Mouse (Mus musculus) T-helper 17 cell (primary cell): ENCODE results near the gene Zmynd12.

Experiments used
- in situ Hi-C, 2 experiments: fragments of 300-600 bp; cut with MboI, MseI; formaldehyde crosslinking; loops; 1 replicate in 1 of 2; 2 replicates in 1 of 2; pipeline ENCODE4 v1.15.1; 2025; ENCODE audit warnings: high pct_unique_total_duplicates in 2 of 2

The Zmynd12 gene

DNA sequence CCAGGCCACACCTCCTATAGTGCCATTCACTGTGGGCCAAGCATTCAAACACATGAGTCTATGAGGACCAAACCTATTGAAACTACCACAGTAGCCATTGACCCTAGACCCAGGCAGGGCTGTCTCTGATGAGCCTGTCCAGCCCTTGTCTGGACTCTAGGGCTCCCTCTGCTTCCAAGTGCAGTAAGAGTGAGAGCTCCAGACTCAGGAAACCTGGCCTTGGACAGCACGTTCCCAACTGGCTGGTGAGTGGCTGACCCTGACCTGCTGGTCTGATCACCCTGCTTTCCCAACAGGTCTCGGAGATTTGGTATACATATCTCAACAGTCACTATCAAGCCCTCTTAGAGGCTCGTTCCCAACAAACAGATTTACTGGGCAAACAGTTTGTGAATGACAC lies 25.2 kb downstream of the Zmynd12 start:
- in situ Hi-C loops, result no loop called here

DNA sequence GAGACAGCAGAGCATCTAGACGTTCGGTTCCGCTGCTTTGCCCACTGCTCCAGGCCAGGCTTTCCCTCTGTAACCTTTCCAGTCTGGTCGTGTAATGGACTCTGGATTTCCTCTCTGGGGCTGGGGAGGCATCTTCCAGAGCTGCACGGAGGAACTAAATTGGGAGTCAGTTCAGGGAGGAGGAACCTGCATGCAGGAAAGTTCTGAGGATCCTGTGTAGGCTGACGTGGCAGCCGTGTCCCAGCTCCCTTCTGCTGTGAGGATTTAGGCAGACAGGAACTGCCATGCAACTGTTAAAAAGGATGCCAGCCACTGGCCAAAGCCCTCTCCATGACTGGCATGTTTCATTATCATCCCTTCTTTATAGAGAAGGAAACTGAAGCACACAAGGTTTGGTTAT lies 27.8 kb downstream of the Zmynd12 start:
- in situ Hi-C loops, result no loop called here

DNA sequence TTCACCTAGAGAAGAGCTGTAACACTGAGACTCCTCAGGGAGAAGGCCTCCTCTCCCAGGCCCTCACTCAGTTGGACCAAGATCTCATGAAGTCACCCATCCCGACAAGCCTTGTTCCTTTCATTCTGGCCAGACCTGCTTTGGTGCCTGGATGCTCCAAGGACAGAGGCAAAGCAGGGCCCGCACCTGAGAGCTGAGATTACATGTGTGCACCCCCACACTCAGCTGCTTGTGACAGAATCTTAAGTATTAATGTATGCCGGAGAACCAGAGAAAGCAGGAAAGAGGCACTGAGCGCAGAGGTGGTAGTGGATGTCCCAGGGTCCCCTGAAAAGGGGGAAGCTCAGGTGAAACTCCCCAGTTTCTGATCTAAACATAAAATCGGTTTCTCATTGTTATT lies 30.5 kb downstream of the Zmynd12 start:
- in situ Hi-C loops, result no loop called here

DNA sequence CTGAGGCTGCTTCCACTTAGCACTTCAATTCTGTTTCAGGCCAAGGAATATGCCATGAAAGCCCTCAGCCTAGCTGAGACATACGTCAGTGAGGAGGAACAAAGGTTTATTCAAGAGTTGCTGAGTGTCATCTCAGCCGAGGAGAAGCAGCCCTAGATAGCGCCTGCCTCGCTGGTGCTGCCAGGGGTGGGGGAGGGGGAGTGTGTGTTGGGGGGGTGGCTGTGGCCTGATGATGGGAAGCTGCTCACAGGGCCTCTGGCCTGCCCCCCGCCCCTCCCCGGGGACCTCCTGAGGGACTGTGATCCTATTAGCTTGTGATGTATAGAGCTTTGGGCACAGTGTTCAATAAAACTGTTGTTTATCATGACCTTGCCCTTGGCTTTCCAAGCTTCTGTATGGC lies 30.9 kb downstream of the Zmynd12 start:
- in situ Hi-C loops, result no loop called here

DNA sequence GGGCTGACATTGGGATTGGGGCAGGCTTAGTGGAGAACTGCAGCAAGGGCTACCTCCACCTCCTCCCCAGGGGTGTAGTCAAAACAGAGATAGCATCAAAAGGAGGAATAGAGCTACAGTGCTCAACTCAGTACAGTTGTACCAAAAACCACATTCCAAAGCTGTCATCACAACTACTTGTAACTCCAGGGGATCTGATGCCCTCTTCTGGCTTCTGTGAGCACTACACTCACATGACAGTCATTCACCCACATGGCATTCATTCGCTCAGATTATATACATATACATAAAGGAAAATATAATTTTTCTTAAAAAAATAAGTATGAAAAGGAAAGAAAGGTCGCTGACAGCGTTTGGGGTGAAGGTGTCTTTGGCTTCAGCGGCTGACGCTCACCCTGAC lies 37.7 kb downstream of the Zmynd12 start:
- in situ Hi-C loops, result no loop called here

DNA sequence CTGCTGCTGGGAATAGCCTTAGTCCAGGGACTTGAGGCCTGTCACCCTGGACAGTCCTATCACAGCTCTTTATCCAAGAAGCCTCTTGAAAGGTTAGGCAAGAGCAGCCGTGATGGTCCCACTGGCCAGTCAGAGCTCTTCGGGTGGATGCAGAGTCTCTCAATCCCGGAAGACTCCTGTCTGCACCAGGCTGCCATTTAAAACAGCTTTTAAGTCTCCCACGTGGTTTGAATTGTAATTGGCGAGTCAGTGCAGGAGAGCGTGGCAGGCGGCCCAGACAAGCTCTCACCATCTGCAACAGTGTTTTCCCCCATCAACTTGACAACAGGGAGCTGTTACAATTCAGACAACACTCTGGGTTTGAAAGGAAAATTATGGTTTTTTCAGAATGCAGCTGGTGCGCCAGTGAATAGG lies 38.1 kb downstream of the Zmynd12 start:
- in situ Hi-C loops, result no loop called here

DNA sequence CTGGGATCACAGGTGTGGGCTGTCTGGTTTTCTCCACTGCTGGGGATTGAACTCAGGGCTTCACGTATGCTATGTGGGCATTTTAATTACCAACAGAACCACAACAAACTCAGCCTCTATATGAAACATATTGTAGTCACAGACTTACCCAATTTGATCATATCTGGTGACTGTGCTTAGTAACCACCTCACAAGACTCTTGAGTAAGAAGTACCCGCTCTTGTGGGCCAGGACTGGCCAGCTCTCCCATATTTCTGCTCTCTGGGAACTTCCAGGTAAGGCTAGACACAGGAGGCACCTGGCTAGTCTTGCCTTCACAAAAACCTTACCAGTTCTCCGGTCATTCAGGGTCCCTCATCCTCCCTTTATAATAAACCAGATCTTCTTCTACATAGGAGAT lies 39.8 kb downstream of the Zmynd12 start:
- in situ Hi-C loops, result no loop called here

DNA sequence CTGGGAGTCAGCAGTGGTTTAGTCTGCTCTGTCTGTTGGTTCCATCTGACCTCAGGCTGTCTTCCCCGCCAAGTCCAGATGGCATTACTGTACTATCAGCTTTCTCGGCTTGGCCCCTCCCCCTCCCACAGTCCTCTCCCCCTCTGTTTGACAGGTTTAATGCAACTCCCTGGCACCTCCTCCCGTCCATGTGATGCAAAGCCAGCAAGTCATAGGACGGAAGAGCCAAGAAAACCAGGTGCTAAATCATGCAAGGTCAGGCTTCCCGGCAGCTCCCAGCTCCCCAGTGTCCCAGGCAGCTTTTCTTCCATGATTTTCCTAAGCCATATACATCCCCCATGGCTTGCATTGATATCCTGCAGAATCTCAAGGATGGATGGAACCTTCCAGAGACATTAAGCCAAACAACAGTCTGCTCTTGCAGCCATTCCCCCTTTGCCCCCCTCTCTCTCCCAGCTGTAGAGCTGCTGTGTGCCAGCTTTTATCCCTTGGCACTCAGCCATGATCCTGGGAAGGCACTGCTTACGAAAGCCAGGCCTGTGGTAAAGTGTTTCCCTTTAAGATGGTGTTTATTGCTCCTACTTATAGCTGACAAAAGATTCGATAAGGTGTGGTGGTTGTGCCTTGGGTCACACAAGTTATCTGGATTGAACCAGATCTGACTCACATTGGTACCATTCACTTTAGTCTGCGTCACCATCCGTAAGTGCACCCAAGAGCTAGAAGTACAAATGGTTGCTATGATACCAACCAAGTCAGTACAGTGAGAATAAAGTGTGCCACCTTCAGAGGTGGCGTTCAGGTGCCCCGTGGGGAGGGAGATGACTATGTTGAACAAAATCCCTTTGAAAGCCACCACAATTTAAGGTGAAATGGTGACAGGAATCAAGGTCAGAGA lies 40.5 kb downstream of the Zmynd12 start:
- in situ Hi-C loops, result no loop called here

DNA sequence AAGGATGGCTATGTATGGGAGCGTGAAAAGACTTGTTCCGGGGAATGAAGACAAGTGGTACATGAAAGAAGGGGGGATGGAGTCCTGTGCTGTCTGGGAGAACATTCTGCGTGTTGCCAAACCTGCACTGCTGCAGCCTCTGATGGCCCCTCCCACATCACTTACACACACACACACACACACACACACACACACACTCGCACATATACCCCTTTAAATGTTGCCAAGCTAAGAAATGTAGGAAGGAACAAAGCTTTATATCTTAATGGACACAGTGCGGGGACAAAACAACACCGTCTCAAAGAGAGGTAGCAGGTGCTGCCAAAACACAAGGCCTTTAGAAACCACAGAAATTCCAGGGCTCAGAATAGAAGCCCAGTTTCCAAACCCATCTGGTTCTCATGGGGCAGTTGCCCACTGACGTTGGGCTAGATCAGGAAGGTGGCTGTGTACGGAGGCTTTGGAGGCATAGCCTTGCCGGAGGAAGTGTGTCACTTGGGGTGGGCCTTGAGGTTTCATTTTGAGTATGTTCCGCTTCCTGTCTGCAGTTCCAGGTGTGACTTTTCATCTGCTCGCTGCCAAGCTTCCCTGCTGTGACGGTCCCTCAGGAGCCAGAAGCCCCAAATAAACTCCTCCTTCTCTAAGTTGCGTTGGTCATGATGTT lies 41.3 kb downstream of the Zmynd12 start:
- in situ Hi-C loops, result no loop called here

DNA sequence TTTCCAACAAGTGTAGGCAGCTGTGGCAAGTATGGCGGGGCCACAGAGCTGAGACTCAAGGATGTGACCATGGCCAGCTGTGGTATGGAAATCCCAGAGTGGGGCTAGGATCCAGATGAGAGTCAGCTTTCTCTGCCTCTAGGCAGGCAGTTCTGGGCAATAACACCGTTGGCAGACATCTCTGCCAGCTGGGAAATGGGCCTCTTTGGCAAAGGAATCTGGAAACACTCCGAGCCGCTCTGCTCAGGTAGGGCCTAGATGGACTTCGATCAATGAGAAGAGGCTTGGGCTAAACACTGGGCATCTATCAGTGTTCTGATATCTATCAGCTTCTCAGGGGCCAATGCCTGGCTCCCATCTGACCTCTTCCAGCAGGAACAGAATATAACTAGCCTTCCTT lies 43.2 kb downstream of the Zmynd12 start:
- in situ Hi-C loops, result no loop called here

DNA sequence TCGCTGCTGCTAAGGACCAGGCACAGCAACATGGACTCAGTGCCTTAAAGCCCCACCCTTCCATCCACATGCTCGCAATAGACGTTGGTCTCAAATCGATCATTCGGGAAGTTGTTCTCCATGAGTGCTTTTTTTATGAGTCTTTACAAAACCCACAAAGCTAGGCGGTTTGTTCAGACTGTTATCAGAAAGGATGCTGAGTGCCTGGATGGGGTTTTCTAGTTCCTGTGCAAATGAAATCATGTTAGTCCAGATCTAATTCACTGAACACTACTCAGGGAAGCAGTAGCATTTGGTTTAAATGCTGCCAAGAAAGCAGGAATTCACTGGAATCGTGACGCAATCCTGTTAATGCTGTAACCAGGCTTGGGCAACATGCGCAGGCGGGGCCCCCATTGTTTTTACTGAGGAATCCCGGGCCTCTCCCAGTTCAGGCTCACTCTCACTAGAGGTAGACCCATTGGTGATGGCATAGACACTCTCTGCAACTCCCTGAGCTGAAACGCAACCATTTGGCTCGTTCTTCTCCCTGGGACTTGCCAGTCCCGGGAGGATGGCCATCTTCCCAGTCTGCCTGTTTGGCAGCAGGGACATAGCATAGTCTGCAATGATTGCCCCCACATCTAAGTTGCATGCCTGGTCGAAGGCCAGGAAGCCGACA lies 45.2 kb downstream of the Zmynd12 start:
- in situ Hi-C loops, result no loop called here

DNA sequence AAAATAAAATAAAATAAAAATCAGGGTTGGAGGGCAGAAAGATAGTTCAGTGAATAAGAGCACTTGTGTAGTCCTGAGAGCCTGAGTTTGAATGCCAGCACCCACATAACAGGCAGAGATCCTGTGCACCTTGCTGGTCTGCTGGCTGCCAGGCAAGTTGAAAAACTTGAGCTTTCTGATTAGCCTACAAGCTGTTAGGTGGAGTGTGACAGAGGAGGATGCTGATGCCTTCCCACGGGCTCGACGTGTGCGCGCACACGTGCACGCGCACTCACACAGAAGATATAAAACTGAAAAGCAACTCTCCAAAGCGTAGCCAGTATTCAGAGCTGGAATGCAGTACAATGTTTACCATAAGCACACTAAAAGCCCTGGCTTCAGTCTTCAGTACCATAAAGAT lies 49.9 kb downstream of the Zmynd12 start:
- in situ Hi-C loops, result loop anchor here in 1 of 2 experiments (5.0 kb wide), 1 partner anchor 745 kb away; no protein-coding TSS in a partner anchor

DNA sequence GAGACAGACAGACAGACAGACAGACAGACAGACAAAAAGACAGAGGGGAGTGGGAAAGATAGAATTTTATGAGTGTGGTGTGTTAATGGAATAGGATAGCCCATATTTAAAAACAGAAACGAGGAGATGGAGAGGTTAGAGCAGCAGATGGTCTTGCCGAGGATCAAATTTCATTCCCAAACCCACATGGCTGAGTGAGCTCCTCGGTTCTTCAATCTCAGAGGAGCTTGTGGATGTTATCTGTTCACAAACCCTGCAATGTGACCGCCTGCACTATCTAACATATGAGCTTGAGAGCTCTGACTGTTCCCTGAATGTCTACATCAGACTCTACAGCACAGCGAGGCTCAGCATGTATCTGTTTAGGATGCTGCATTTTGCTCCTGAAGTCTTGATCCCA lies 50.5 kb downstream of the Zmynd12 start:
- in situ Hi-C loops, result loop anchor here in 1 of 2 experiments (5.0 kb wide), 1 partner anchor 746 kb away; no protein-coding TSS in a partner anchor

DNA sequence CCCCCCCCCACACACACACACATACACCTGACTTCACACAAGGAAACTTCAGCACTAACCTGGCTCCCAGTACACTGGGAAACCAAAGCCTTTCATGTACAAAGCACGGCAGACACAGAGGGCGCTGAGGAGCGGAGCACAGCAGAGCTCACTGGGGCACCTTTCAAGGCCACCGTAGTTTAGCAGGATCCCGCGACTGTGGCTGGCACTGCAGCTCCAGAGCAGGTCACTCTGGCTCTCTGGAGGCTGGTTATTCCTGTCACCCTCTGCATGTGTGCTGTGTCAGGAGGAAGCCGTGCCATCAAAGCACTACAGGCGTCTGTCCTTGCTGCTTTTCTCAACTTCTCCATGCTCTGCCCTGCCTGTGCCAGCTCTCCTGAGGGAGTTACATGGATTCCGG lies 60.4 kb downstream of the Zmynd12 start:
- in situ Hi-C loops, result no loop called here

DNA sequence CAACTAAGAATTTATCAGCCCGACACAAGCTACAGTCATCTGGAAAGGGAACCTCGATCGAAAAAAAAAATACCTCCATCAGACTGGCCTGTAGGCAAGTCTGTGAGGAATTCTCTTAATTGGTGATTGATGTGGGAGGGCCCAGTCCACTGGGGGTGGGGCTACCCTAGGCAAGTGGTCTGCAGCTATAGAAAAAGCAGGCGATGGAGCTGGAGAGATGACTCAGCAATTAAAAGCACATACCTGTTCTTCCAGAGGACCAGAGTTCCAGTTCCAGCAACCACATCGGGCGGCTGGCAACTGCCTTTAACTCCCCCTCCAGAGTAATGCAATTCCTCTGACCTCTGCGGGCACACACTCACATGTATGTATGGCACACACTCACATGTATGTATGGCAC lies 62.3 kb downstream of the Zmynd12 start:
- in situ Hi-C loops, result no loop called here

DNA sequence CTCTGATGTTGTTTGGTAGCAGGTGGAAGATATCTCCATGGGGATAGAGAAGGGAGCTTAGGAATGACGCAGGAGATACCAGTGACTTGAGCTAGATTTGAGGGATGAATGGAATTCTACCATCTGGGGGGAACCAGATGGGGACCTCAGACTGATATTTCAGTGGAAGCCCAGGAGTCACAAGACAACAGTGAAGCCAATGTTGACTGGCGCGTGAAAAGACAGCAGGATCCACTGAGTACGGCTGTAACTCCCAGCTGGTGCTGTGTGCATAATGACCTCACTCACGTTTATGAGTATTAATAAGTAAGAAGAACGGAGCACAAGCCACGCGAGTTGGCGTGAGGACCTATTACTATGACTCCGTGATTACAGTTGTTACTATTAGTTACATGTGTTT lies 67.1 kb downstream of the Zmynd12 start:
- in situ Hi-C loops, result no loop called here

DNA sequence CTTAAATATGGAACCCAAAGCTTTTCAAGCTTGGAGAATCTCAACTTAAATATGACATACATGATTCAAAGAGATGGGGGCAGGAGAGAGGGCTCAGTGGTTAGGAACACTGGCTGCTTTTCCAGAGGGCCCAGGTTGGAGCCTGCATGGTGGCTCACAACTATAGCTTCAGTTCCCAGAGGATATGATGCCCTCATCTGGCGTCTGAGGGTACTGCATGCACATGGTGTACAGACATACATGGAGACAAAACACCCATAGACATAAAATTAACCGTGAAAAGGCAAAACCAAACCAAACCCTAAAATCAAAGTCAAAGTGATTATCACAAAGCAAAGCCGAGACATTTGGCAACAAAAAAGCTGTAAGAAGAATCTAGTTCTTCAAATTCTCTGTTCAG lies 68.2 kb downstream of the Zmynd12 start:
- in situ Hi-C loops, result no loop called here

DNA sequence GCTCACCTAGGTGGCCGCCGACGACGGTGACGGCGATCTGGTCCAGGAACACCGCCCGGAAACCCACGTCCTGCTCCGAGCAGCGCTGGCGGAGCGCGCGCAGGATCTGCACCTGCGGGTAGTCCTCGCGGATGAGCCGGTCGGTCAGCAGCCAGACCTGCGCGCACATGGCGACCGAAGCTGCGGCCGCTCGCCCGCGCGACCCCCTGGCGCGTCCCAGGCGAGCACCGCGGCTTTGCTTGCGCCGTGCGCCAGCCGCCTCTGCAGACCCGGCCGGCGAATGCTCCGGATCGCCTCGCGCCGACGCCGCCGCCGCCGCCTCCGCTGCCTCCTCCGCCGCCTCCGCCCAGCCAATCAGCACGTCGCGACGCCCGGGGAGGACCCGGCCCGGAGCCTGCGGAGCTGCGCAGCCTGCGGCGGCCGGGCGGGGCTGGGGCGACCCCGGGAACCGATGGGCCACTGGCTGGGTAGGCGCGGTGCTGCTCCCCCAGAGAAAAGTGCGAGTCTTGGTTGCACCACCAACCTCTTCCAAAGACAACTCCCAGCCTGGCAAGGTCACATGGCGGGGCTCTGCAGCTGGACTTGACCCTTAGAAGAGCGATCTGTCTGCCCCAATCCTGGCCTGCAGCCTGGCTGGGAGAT lies 69.8 kb downstream of the Zmynd12 start, which contains the start of gene Rimkla:
TSS of gene Rimkla (minus strand) at position 338 of the 642 bp plus-strand sequence.
- in situ Hi-C loops, result no loop called here

DNA sequence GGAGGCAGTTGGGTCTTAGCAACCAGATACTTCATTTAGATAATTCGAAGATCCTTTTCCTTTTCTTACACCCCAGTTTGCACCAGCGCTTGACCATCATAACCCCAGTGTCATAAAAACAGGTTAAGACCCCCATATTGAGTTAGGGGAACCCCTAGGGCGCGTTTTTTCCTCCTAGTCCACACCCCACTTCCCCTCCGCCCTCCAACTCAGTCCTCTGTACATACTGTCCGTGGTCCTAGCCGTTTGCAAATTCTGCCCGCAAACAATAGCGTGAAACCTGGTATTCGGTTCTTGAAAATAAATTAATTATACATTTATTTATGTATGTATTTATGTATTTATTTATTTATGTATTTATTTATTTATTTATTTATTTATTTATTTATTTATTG lies 70.3 kb downstream of the Zmynd12 start:
- in situ Hi-C loops, result no loop called here

DNA sequence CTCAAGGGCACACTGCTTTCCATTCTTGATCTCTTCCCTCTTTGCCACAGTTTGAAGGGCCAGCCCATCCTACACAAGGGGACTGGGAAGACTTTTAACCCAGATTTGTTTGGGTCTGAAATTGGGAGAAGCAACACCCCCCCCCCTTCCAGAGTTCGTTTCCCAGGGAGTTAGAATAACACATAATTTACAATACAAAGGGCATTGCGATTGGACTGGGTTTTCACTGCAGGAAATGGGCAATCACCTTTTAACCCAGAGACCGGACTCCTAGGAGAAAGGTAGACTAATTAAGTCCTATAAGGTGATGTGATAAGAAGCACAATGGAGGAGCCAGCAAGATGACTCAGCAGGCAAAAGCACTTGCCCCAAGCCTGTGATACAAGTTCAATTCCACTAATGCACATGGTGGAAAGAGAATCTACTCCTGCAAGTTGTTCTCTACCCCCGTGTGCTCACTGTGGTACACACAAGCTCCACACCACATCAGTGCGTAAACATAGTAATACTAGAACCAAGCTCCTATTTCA lies 75.8 kb downstream of the Zmynd12 start:
- in situ Hi-C loops, result no loop called here

DNA sequence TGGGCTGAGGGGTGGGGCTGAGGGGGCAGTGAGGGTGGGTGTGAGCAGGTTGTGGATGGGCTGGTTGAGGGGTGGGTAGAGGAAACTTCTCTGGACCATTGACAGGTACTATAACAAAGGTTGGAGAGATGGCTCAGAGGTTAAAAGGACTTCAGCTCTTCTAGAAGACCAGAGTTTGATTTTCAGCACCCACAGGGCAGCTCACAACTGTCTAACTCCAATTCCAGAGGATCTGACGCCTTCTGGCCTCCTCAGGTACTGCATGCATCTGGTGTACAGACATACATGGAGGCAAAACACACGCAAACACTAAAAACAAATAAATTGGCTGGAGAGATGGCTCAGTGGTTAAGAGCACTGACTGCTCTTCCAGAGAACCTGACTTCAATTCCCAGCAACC lies 89.0 kb downstream of the Zmynd12 start:
- in situ Hi-C loops, result loop anchor here in 1 of 2 experiments (10.0 kb wide), 1 partner anchor 1383 kb away; no protein-coding TSS in a partner anchor
